Mouse (Mus musculus) cerebellum, adult 2 months (tissue): Measurements from ENCODE around the gene Fbln2.

Experiments
- CTCF ChIP-seq: fragments of 200-500 bp; IDR thresholded peaks from 2 replicates; pipeline ENCODE4 v1.5.1; 2011; ENCODE audit warnings: low read depth, mild to moderate bottlenecking, control low read depth, low read length, moderate library complexity, borderline replicate concordance; ENCODE audit not compliant: insufficient read depth
- POLR2A ChIP-seq: fragments of 200-500 bp; IDR thresholded peaks from 2 replicates; pipeline ENCODE4 v1.6.1; 2011; ENCODE audit warnings: low read length, control low read depth, borderline replicate concordance; ENCODE audit not compliant: insufficient read depth

- TF ChIP-seq CTCF (no peak), POLR2A (no peak)
Observed at GRCm38 (mm10) chr6:91221094-91221493, 8.8 kb downstream of the Fbln2 start.
